Comparison of ENCODE assay signal across 20 mouse cellular contexts in genomic region chr17:26935027-26935426, GRCm38 (mm10). TPM values are rescaled to one million over a fixed set of nuclear protein-coding genes. Genes with fewer than 3 reads are reported as not detected.
DNase-seq lines count a peak whose midpoint lies in the region; ATAC-seq lines count a peak whose summit lies in the region.
"Had no signal": no experiment of that assay in that cellular context is flagged by ENCODE, and none has a peak within 500 bp of the region (broad histone marks: within the 10 kb centered on the region; RNA-seq: fewer than 3 reads in every experiment).

No protein-coding gene starts in this region.

- peak overlapping the region; percentile 20 for H3K4me3 ChIP-seq in megakaryocyte, embryonic 14.5 days (replicated peaks)
- H3K4me3 ChIP-seq in neural tube, embryonic 13.5 days, result no peak overlapping the region
- H3K4me3 ChIP-seq: embryonic facial prominence, embryonic 13.5 days; forebrain, embryonic 13.5 days; heart, embryonic 15.5 days had no signal

- H3K4me2 ChIP-seq in neural tube, embryonic 13.5 days, result no peak overlapping the region
- H3K4me2 ChIP-seq: embryonic facial prominence, embryonic 13.5 days; forebrain, embryonic 13.5 days; heart, embryonic 11.5 days; heart, embryonic 15.5 days had no signal

- ATAC-seq in megakaryocyte, adult 5-6 weeks (ENCODE audit: poor library complexity, severe bottlenecking), result no peak
- no peak for ATAC-seq in neural tube, embryonic 13.5 days (ENCODE audit: low read depth)
- ATAC-seq: activated CD4-positive, CD25-positive, alpha-beta regulatory T cell, adult 4 months; forebrain, embryonic 13.5 days; forebrain, postnatal 0 days; Patski had no signal

- no peaks in the 10 kb centered on the region for H3K9me3 ChIP-seq in megakaryocyte, embryonic 14.5 days
- H3K9me3 ChIP-seq in neural tube, embryonic 13.5 days, result no peaks in the 10 kb centered on the region
- H3K9me3 ChIP-seq: embryonic facial prominence, embryonic 13.5 days; forebrain, embryonic 13.5 days; heart, embryonic 15.5 days had no signal

- WGBS in neural tube, embryonic 13.5 days, result 91% methylated on average over 9 of the region's 9 CpGs

- peaks cover 65% of the 10 kb centered on the region for H3K4me1 ChIP-seq in megakaryocyte, embryonic 14.5 days
- peaks cover 44% of the 10 kb centered on the region for H3K4me1 ChIP-seq in neural tube, embryonic 13.5 days (replicated peaks)

- DNase-seq in heart, adult 11 months, result peak; percentile 92
- DNase-seq in heart, postnatal 25 days (ENCODE audit: low spot score), result no peak
- DNase-seq in neural tube, embryonic 10.5 days (ENCODE audit: extremely low spot score, low spot score), result no peak
- DNase-seq: adrenal gland, postnatal 14 days; cerebellum, postnatal 25 days; forebrain, postnatal 0 days; gastrocnemius, postnatal 25 days; heart, adult 18-20 months; heart, postnatal 14 days had no signal

- no peaks in the 10 kb centered on the region for H3K27me3 ChIP-seq in megakaryocyte, embryonic 14.5 days (replicated peaks)
- H3K27me3 ChIP-seq in neural tube, embryonic 13.5 days, result no peaks in the 10 kb centered on the region
- H3K27me3 ChIP-seq: CH12.LX; embryonic facial prominence, embryonic 13.5 days; forebrain, embryonic 13.5 days; heart, embryonic 15.5 days; Patski had no signal

- no peak overlapping the region for H3K27ac ChIP-seq in neural tube, embryonic 13.5 days (replicated peaks)
- H3K27ac ChIP-seq: embryonic facial prominence, embryonic 13.5 days; forebrain, embryonic 13.5 days; heart, embryonic 15.5 days; hindbrain, embryonic 14.5 days had no signal

- intact Hi-C loops in heart, postnatal 25 days (cut with DNase I), result no loop called here

- 0 out of 2 replicates have a peak overlapping the region, but pooled peaks have one; percentile 32 for H3K9ac ChIP-seq in neural tube, embryonic 13.5 days
- H3K9ac ChIP-seq: forebrain, embryonic 13.5 days; forebrain, postnatal 0 days; hindbrain, embryonic 14.5 days had no signal

- H3K36me3 ChIP-seq in megakaryocyte, embryonic 14.5 days (replicated peaks; ENCODE audit: low read length), result peaks cover 54% of the 10 kb centered on the region
- H3K36me3 ChIP-seq in neural tube, embryonic 13.5 days, result peaks cover 31% of the 10 kb centered on the region

RNA-seq across cellular contexts. Expression of gene Phf1, which starts 2.2 kb away (rescaled TPM):
- 10 to 100 TPM; 10.8 to 12.3 TPM for total RNA-seq in heart, postnatal 25 days (2021)
- polyA plus RNA-seq in megakaryocyte, embryonic 14.5 days (2012; ENCODE audit: insufficient read depth, low replicate concordance), result 31.7 and 44.3 TPM in 2 replicates
- total RNA-seq in megakaryocyte, adult 5-6 weeks (2015), result 11.6 and 11.7 TPM in 2 replicates
- total RNA-seq in megakaryocyte, adult 5-6 weeks (2017), result 10.6 and 15.5 TPM in 2 replicates
- polyA plus RNA-seq in neural tube, embryonic 13.5 days (2015; fragmentation: Nextera tagmentation; extraction: Ambion mirVana), result 17.3 and 19.1 TPM in 2 replicates

RNA-seq across cellular contexts. Expression of gene Cuta, which starts 4.3 kb away (rescaled TPM):
- 10 to 100 TPM; 91.4 to 92.5 TPM for total RNA-seq in heart, postnatal 25 days (2021)
- polyA plus RNA-seq in megakaryocyte, embryonic 14.5 days (2012; ENCODE audit: insufficient read depth, low replicate concordance), result 396 and 1,059 TPM in 2 replicates
- 138 and 155 TPM in 2 replicates for total RNA-seq in megakaryocyte, adult 5-6 weeks (2015)
- total RNA-seq in megakaryocyte, adult 5-6 weeks (2017), result 56.9 and 73.0 TPM in 2 replicates
- 141 and 147 TPM in 2 replicates for polyA plus RNA-seq in neural tube, embryonic 13.5 days (2015; fragmentation: Nextera tagmentation; extraction: Ambion mirVana)

RNA-seq across cellular contexts. Expression of gene Syngap1, which starts 6.0 kb away (rescaled TPM):
- total RNA-seq in heart, postnatal 25 days (2021), result 1 to 10 TPM; 5.3 to 5.5 TPM
- polyA plus RNA-seq in megakaryocyte, embryonic 14.5 days (2012; ENCODE audit: insufficient read depth, low replicate concordance), result 3.0 and 4.4 TPM in 2 replicates
- total RNA-seq in megakaryocyte, adult 5-6 weeks (2015), result 1.6 and 3.9 TPM in 2 replicates
- 0.33 and 0.89 TPM in 2 replicates for total RNA-seq in megakaryocyte, adult 5-6 weeks (2017)
- polyA plus RNA-seq in neural tube, embryonic 13.5 days (2015; fragmentation: Nextera tagmentation; extraction: Ambion mirVana), result 4.1 and 4.9 TPM in 2 replicates
- polyA plus RNA-seq: activated CD4-positive, CD25-positive, alpha-beta regulatory T cell, adult 4 months had no signal

RNA-seq across cellular contexts. Expression of gene Kifc5b, which starts 18.1 kb away (rescaled TPM):
- total RNA-seq in heart, postnatal 25 days (2021), result under 1 TPM; 0.44 to 0.48 TPM
- polyA plus RNA-seq in megakaryocyte, embryonic 14.5 days (2012; ENCODE audit: insufficient read depth, low replicate concordance), result 8.0 and 12.1 TPM in 2 replicates
- 4.1 and 4.5 TPM in 2 replicates for total RNA-seq in megakaryocyte, adult 5-6 weeks (2015)
- 10.8 and 13.8 TPM in 2 replicates for total RNA-seq in megakaryocyte, adult 5-6 weeks (2017)
- 2.5 and 3.2 TPM in 2 replicates for polyA plus RNA-seq in neural tube, embryonic 13.5 days (2015; fragmentation: Nextera tagmentation; extraction: Ambion mirVana)

RNA-seq across cellular contexts. Expression of gene Zbtb9, which starts 37.9 kb away (rescaled TPM):
- 1 to 10 TPM; 2.9 to 3.8 TPM for total RNA-seq in heart, postnatal 25 days (2021)
- 2.3 and 4.1 TPM in 2 replicates for polyA plus RNA-seq in megakaryocyte, embryonic 14.5 days (2012; ENCODE audit: insufficient read depth, low replicate concordance)
- total RNA-seq in megakaryocyte, adult 5-6 weeks (2015), result 4.5 and 4.7 TPM in 2 replicates
- total RNA-seq in megakaryocyte, adult 5-6 weeks (2017), result 13.3 and 14.4 TPM in 2 replicates
- polyA plus RNA-seq in neural tube, embryonic 13.5 days (2015; fragmentation: Nextera tagmentation; extraction: Ambion mirVana), result 17.8 and 19.8 TPM in 2 replicates
